Mouse (Mus musculus) intestine, embryonic 14.5 days (tissue): Measurements from ENCODE around the gene F3. TPM values are rescaled to one million over a fixed set of nuclear protein-coding genes. Genes with fewer than 3 reads are reported as not detected.
"Not testable (repeated sequence)": the region's sequence is repeated elsewhere in the genome, so short reads cannot be mapped to it uniquely, and the experiment has no call there.

Experiments used
- ATAC-seq: fragments of 200-750 bp; cut with Nextera tagmentation; replicated peaks from 2 replicates; pipeline ENCODE4 v1.8.0; 2017; ENCODE audit warnings: low read depth, moderate number of reproducible peaks, moderate TSS enrichment, moderate library complexity; ENCODE audit not compliant: low FRiP score, low TSS enrichment
- DNase-seq: peaks from one replicate; pipeline ENCODE4 v3.0.0-alpha.2; 2018; ENCODE audit warnings: low spot score
- H3K27ac ChIP-seq: fragments of 300-500 bp; sonication (generic); 2 replicates; pipeline ENCODE4 v1.5.1; 2014; ENCODE audit warnings: low read depth, mild to moderate bottlenecking, control low read depth
- H3K27me3 ChIP-seq: fragments of 300-500 bp; sonication (generic); replicated peaks from 2 replicates; pipeline ENCODE4 v1.6.1; 2014; ENCODE audit warnings: low read length, control low read depth; ENCODE audit not compliant: control insufficient read depth, insufficient read depth
- H3K36me3 ChIP-seq: fragments of 300-500 bp; sonication (generic); 2 replicates; pipeline ENCODE4 v1.6.1; 2014; ENCODE audit warnings: low read length, control low read depth; ENCODE audit not compliant: control insufficient read depth, insufficient read depth
- H3K4me1 ChIP-seq: fragments of 300-500 bp; sonication (generic); replicated peaks from 2 replicates; pipeline ENCODE4 v1.6.1; 2014; ENCODE audit warnings: low read length, control low read depth, mixed read lengths; ENCODE audit not compliant: control insufficient read depth, insufficient read depth
- H3K4me2 ChIP-seq: fragments of 300-500 bp; sonication (generic); 2 replicates; pipeline ENCODE4 v1.6.1; 2014; ENCODE audit warnings: low read length
- H3K4me3 ChIP-seq: fragments of 300-500 bp; sonication (generic); 2 replicates; pipeline ENCODE4 v1.5.1; 2014; ENCODE audit warnings: low read depth, low read length, control low read depth, mixed read lengths
- H3K9ac ChIP-seq: fragments of 300-500 bp; sonication (generic); 2 replicates; pipeline ENCODE4 v1.6.1; 2014; ENCODE audit warnings: mild to moderate bottlenecking, low read length
- H3K9me3 ChIP-seq: fragments of 300-500 bp; sonication (generic); 2 replicates; pipeline ENCODE4 v1.6.1; 2016; ENCODE audit warnings: low read length, control low read depth; ENCODE audit not compliant: control insufficient read depth
- WGBS: fragments of 180-500 bp; shearing (Covaris S2); extraction: QIAGEN DNeasy Blood & Tissue Kit; methylation state at CpG from one replicate; pipeline ENCODE4 v1.1.7; 2014; 5-methylcytosine and 5-hydroxymethylcytosine counted together
- polyA plus RNA-seq: library from polyadenylated mRNA; unstranded; fragments of >200 nt; fragmentation: Nextera tagmentation; extraction: Ambion mirVana; gene quantifications from 2 replicates; pipeline ENCODE4 v1.2.1, GENCODE M21; 2014

The F3 gene
- polyA plus RNA-seq, 1 experiment from 2014 or later: 24.8 TPM

DNA sequence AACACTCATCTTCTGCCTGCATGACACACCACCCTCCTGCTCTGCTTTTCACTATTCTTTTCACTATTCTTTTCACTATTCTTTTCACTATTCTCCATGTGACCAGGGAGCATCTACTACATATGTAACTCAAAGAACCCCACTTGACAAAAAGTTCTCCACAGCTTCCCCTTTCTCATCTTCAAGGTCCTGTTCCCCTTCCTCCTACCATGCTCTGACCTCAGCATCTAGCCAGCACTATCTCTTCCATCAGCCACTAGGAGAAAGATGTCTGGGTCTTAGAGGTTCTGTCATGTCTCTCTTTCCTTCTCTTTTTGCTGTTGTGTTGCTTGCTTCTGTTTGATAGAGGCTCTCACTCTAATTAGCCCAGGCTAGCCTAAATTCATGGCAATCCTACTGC lies 42.7 kb downstream of the F3 start:
- H3K4me2 ChIP-seq: no peak overlapping the region
- H3K4me1 ChIP-seq: no peaks in the 10 kb centered on the region
- no peak overlapping the region for H3K27ac ChIP-seq
- no peak overlapping the region for H3K9ac ChIP-seq
- no peak for DNase-seq
- ATAC-seq: no peak
- no peaks in the 10 kb centered on the region for H3K9me3 ChIP-seq
- no peak overlapping the region for H3K4me3 ChIP-seq
- H3K27me3 ChIP-seq: no peaks in the 10 kb centered on the region
- H3K36me3 ChIP-seq: peaks cover 74% of the 10 kb centered on the region

DNA sequence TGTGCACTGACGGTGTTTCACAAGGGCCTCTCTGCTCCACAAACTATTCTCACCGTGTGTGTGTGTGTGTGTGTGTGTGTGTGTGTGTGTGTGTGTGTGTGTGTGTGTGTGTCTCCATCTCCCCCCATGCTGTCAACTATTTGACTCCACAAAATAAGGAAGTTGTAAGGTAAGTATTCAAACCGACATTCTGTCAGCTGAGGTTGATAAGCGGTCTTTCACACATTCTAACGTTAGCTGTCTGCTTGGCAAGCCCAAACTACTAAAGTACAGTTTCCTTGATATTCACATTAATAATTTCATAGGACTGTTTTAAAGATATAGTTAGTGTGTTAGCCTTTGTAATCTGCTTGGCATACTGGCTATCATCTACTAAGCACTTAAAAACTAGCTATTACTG lies 43.5 kb downstream of the F3 start:
- H3K36me3 ChIP-seq: peaks cover 74% of the 10 kb centered on the region
- H3K27me3 ChIP-seq: no peaks in the 10 kb centered on the region
- no peak overlapping the region for H3K4me3 ChIP-seq
- no peak overlapping the region for H3K4me2 ChIP-seq
- H3K9me3 ChIP-seq: no peaks in the 10 kb centered on the region
- no peak overlapping the region for H3K27ac ChIP-seq
- ATAC-seq: no peak
- H3K4me1 ChIP-seq: no peaks in the 10 kb centered on the region
- 85% methylated on average over 5 of the region's 5 CpGs for WGBS
- H3K9ac ChIP-seq: no peak overlapping the region
- DNase-seq: no peak

DNA sequence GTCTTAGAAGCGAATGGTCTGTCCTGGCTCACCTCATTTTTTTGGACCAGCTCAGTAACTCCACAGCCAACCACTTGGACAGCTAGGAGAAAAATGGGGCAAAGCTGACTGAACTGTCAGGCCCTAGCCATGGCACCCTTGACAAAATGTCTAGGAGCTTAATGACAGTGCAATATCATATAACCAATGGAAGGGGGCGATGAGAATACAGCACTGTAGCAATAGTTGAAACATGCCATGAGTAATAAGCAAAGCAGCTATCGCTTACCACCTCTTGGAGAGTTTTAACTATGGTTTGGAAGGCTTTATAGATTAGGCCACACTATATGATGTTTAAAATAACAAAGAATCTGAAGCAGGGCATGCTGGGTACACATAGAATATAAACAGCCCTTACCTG lies 45.4 kb downstream of the F3 start:
- Histone ChIP-seq H3K27ac (no peak overlapping the region), H3K4me1 (no peaks in the 10 kb centered on the region), H3K27me3 (no peaks in the 10 kb centered on the region), H3K4me2 (no peak overlapping the region), H3K36me3 (peaks cover 78% of the 10 kb centered on the region), H3K4me3 (no peak overlapping the region), H3K9ac (no peak overlapping the region), H3K9me3 (no peaks in the 10 kb centered on the region)
- DNase-seq (no peak), ATAC-seq (no peak)
- WGBS: 93% methylated on average over 3 of the region's 3 CpGs

DNA sequence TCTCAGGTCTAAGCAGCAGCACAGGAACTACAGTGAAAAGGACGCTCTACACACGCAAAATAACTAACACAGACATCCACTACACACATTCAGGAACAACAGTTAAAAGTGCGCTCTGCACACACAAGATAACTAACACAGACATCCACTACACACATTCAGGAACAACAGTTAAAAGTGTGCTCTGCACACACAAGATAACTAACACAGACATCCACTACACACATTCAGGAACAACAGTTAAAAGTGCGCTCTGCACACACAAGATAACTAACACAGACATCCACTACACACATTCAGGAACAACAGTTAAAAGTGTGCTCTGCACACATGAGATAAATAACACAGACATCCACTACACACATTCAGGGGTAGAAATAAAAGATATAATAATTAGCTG lies 50.0 kb downstream of the F3 start:
- not testable (repeated sequence) for DNase-seq, ATAC-seq, H3K4me1 ChIP-seq, H3K9ac ChIP-seq, H3K27me3 ChIP-seq, H3K4me3 ChIP-seq, H3K4me2 ChIP-seq, H3K9me3 ChIP-seq, H3K27ac ChIP-seq
- peaks cover 66% of the 10 kb centered on the region for H3K36me3 ChIP-seq
- 92% methylated on average over 3 of the region's 4 CpGs for WGBS

DNA sequence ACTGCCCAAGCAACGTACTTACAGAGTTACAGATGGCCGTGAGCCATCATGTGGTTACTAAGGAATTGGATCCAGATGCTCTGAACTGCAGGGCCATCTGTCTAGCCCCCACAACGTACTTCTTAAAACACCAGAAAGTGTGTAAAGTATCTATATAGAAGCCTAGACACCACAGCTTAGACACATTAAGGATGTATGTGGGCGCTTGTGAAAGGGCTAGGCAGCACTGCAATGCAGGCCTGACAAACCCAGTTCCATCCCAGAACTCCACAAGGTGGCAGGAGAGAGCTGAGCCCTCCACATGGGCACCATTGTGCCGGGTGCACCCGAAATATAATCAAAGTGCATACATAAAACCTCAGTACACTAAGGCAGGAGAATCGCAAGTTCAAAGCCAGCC lies 54.6 kb downstream of the F3 start:
- no peak overlapping the region for H3K4me2 ChIP-seq

DNA sequence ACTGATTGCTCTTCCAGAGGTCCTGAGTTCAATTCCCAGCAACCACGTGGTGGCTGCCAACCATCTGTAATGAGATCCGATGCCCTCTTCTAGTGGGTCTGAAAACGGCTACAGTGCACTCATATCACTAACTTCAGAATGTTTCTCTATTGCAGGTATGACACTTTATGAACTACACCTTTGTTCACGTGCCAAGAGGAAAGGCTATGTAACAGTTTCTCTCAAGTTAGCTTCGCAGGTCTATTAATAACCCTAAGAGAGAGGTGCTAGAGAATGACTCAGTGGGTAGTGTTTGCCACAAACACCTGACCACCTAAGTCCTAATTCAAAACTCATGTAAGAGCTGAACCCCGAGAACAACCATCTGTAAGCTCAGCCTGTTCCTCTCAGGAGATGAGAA lies 59.7 kb downstream of the F3 start:
- Histone ChIP-seq H3K27me3 (no peaks in the 10 kb centered on the region), H3K27ac (no peak overlapping the region), H3K4me1 (no peaks in the 10 kb centered on the region), H3K9me3 (no peaks in the 10 kb centered on the region), H3K9ac (no peak overlapping the region), H3K4me2 (no peak overlapping the region), H3K4me3 (no peak overlapping the region), H3K36me3 (peaks cover 14% of the 10 kb centered on the region; the same call in 1 of the 2 replicates)
- ATAC-seq (no peak), DNase-seq (no peak)
- WGBS: 89% methylated on average over 6 of the region's 6 CpGs

More for the DNA sequence above, 54.6 kb downstream of the F3 start:
- Histone ChIP-seq H3K36me3 (peaks cover 35% of the 10 kb centered on the region), H3K27ac (no peak overlapping the region), H3K27me3 (no peaks in the 10 kb centered on the region), H3K4me3 (no peak overlapping the region), H3K4me1 (no peaks in the 10 kb centered on the region), H3K9ac (no peak overlapping the region), H3K9me3 (no peaks in the 10 kb centered on the region)
- DNase-seq (peak; percentile 67), ATAC-seq (no peak)
- WGBS: 51% methylated on average over 7 of the region's 7 CpGs

Other genes with a start within 250 kb of the F3 start
- gene Slc44a3, start 191.1 kb upstream of the F3 start, polyA plus RNA-seq: 29.6 and 34.4 TPM in 2 replicates
- gene 4930432M17Rik, start 52.8 kb upstream of the F3 start, polyA plus RNA-seq: not detected in 2 replicates
- 56.8 and 61.7 TPM in 2 replicates for gene Abcd3, start 91.8 kb downstream of the F3 start, polyA plus RNA-seq
- 57.8 and 64.7 TPM in 2 replicates for gene Arhgap29, start 229.0 kb downstream of the F3 start, polyA plus RNA-seq